ENCODE assay signal across 8 mouse cellular contexts in genomic region chr11:30267892-30268647, GRCm38 (mm10). TPM values are rescaled to one million over a fixed set of nuclear protein-coding genes. Genes with fewer than 3 reads are reported as not detected.
A peak's percentile ranks its signal among the peaks of the same experiment; 100 is the strongest.
DNase-seq lines count a peak whose midpoint lies in the region; ATAC-seq and TF ChIP-seq lines count a peak whose summit lies in the region.

TSS of gene Sptbn1 (minus strand) at chr11:30268175.

- H3K4me2 ChIP-seq in hindbrain, postnatal 0 days (ENCODE audit: low read depth, low read length): peak within 1 kb of the TSS; percentile 84

- WGBS in hindbrain, postnatal 0 days: 1% methylated on average over 45 of the region's 81 CpGs

- H3K9ac ChIP-seq in hindbrain, postnatal 0 days (replicated peaks; ENCODE audit: low read length): peak within 1 kb of the TSS; percentile 95

- peak within 1 kb of the TSS; percentile 93 for H3K4me3 ChIP-seq in hindbrain, postnatal 0 days (ENCODE audit: low read length)

- H3K36me3 ChIP-seq in hindbrain, postnatal 0 days (ENCODE audit: insufficient read depth, low read length): no peaks in the 10 kb centered on the region

- ATAC-seq in activated CD4-positive, CD25-positive, alpha-beta regulatory T cell, adult 4 months: peak; percentile 51
- ATAC-seq in hindbrain, postnatal 0 days: peak; percentile 95

- peak within 1 kb of the TSS; percentile 94 for H3K27ac ChIP-seq in hindbrain, postnatal 0 days

- TF ChIP-seq CTCF in hindbrain, postnatal 0 days (IDR thresholded peaks at IDR 0.05; ENCODE audit: low read depth): no peak

- H3K9me3 ChIP-seq in hindbrain, postnatal 0 days (ENCODE audit: low read length): no peaks in the 10 kb centered on the region

- 0 out of 2 replicates have a peak, but pooled peaks cover 3% of the 10 kb centered on the region for H3K4me1 ChIP-seq in hindbrain, postnatal 0 days (ENCODE audit: insufficient read depth, low read length)

- H3K27me3 ChIP-seq in hindbrain, postnatal 0 days (ENCODE audit: insufficient read depth, low read length): no peaks in the 10 kb centered on the region

- peak; percentile 92 for DNase-seq in embryo, embryonic 10 days (ENCODE audit: low spot score)
- DNase-seq in gastrocnemius, postnatal 10 days: peak; percentile 87
- peak; percentile 95 for DNase-seq in hindbrain, postnatal 0 days (ENCODE audit: low spot score)
- DNase-seq in left cerebral cortex, adult 18-20 months (ENCODE audit: low spot score in 2 of 2): peak; percentile 72 to 86
- peak; percentile 85 for DNase-seq in lung, postnatal 36 days
- DNase-seq in retina, postnatal 1 day: peak; percentile 95
- DNase-seq in urinary bladder, adult 2 months (ENCODE audit: low spot score): peak; percentile 62

RNA-seq across cellular contexts. Expression of gene Sptbn1, which starts in this region (rescaled TPM):
- polyA plus RNA-seq in activated CD4-positive, CD25-positive, alpha-beta regulatory T cell, adult 4 months (2017; shearing (Covaris generic)): 10 to 100 TPM; 96.3 to 98.1 TPM
- total RNA-seq in gastrocnemius, postnatal 10 days (2021): 100 to 1,000 TPM; 147 to 171 TPM
- 247 and 255 TPM in 2 replicates for total RNA-seq in hindbrain, postnatal 0 days (2014; rRNA removed)
- 161 and 162 TPM in 2 replicates for polyA plus RNA-seq in hindbrain, postnatal 0 days (2015; fragmentation: Nextera tagmentation; extraction: Ambion mirVana)
- total RNA-seq in left cerebral cortex, adult 18-20 months (2021): 100 to 1,000 TPM; 534 to 545 TPM
- 174 and 223 TPM in 2 replicates for polyA plus RNA-seq in urinary bladder, adult 2 months (2012; rRNA removed)

Comparison
In these comparisons a context has a peak if more than half of its experiments do, and no peak if none do; other contexts are left out.
1. Peak in every context shown above with its lines: DNase-seq, ATAC-seq, H3K4me3 ChIP-seq and H3K27ac ChIP-seq.